Mouse (Mus musculus) ES-CJ7 (cell line): ENCODE data around the gene 4931409K22Rik.

Source experiments
- DNase-seq: peaks from one replicate; pipeline ENCODE4 v3.0.0; 2011; ENCODE audit warnings: low read depth, low spot score

Gene 4931409K22Rik

DNA sequence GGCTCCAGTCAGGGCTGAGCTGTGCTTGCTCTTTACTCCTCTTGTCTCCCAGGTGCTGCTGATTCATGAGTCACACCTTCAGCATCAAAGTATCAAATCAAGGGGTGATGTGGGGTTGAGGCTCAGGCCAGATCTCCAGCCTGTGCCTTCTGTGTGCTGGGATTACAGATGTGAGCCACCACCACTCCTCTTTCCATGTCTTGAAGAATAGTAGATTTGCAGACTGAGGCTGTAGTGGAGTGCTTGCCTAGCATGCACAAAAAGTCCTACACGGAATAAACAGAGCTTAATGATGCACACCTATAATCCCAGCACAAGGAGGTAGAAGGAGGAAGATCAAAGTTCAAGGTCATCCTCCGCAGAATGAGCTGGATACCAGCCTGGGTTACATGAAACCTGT is at the start of gene 4931409K22Rik:
4931409K22Rik (minus strand) TSS at position 101 of the 400 bp plus-strand sequence.
- DNase-seq, result no peak

DNA sequence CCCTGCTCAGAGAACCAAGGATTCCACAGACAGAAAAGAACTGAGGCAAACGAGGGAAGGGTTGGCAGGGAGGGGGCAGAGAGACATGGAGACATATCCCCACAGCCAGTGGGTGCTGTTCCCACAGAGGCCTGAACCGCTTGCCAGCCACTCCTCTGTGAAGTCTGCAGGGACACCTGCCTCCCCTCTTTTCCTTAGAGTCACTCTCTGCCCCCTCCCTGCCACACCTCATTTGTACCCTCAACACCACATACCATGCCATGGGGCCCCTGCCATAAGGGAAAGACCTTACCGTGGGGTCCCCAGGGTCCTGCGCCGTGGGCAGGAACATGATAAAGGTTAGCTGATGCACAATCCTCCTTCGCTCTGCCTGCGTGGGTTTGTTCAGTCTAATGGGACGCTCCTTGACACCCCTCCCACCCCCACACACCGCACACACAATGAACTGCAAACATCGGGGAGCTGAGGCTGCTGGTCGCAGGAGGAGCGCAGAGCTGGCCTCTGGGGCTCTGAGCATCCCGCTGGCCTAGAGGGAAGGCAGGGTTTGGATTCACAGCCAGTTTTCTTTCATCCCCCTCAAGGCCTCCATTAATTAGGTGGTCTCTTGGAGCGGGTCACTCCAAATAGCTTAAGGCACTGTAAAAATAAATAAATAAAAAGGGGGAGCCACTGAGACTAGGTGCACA is 49.5 kb upstream of the 4931409K22Rik start:
- no peak for DNase-seq

DNA sequence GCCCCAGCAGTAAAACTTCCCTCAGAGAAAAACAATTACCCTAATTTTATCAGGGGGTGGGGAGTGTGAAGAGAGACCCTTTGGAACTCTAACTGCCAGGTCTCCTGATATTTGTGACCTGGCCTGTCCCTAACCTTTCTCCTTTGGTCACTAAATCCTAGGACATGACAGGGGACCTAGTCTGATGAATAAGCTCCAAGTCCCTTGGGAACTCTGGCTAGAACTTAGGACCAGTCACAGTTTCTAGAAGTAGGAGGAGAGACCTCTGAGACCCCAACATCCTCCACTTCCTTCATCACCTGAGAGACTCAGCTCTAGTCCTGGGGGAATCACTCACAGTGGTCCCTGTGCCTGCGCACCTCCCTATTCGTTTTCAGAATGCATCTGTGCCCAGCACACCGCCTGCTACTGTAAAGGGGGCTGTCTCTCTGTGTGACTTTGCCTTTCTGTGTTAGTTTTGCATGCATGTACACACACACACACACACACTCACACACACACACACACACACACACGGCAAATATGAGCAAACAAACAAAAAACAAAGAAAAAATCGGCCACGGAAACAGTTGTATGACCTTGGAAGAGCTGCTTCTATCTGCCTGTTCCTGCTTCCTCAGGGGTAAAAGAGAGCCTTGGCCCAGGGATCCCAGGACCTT is 48.8 kb upstream of the 4931409K22Rik start:
- no peak for DNase-seq

DNA sequence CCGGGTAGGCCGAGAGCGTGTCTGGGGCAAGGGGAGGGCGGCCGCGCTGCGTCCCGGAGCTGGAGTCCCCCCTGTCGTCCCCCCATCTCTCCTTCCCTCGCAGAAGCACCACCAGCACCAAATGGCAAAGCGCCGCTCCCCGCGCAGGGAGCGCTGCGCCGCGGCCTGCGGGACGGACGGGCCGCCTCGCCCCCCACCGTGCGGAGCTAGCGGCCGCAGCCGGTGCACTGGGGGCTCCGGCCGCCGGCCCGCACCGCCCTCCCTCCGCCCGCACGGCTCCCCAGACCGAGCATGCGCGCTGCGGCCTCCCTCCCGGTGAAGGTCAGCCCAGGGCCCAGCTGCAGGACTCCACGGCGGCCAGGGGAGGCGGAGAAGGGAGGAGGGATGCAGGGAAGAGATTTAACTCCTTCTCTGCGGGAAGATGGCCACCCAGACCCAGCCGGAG is 48.1 kb upstream of the 4931409K22Rik start:
- peak; percentile 27 for DNase-seq

DNA sequence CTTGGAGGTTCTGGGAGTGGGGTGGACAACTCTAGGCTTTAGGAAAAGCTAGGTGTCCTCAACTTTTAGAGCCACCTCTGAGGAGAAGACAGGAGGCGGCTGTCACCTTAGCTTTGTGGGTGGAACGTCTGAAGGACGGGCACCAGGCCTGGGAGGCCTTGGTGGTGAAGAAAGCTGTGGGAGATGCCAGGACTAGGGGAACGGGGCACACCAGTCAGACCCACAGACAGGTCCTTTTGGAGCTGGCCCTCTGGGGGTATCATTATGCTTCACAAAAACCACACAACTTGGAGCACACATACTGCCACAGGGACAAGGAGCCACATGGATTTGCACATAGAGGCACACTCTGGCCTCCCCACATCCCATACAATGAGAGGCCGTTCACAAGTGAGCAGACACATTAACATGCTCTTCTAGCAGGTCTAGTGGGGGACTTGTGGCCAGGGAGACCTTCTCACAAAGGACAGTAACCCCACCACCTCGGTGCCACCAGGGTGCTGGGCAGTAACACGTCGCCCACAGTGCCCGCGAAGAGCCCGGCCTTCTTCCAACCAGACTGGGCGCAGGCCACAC is 47.6 kb upstream of the 4931409K22Rik start:
- no peak for DNase-seq

DNA sequence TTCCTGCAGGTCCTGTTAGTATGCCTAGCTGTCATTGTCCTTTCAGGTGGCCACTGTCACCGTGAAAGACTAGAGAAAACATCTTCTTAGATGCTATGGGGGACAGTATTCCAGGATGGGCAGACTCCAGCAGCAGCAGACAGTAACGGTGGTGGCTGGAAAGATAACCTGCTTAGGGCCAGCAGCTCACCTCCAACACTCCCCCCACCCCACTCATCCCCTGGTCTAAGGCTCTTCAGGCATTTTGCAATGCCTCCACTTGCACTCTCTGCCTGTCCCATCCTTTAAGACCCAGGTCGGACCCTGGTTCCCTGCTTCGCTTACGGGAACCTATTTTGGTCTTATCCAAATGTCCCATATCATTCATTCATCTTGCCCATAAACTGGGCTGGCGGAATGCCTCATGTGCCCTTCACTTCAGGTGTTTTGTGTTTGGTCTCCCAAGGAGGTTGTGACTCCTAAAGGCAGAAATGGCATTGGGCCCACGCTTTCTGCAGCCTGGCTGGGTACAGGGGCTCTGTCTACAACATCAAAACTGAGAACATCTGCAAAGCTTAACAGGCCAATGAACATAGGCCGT is 46.9 kb upstream of the 4931409K22Rik start:
- no peak for DNase-seq

DNA sequence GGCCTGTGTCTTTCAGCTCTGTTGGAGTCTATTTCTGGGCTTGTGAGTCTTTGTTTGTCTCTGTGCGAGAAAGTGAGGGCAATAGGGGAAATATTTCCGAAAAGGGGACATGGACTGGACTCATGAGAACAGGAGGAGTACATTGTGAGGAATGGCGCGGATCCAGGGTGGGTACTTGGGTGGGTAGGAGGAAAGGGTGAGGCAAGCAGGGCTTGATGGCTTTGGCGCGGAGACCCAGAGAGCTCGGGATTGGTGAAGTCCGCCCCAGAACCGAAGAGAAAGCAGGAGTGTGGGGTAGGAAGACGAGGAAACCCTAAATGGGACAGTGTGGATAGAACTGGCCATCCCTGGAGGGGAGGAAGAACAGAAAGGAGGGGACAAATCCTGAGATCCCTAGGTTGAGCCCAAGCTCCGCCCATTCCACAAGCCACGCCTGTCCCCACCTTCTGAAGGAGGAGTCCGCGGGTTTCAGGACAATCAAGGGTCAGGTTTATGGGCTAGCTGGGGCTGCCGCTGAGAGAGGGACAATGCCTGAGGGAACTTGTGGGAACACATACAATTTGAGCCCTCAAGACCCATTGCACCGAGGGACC is 46.2 kb upstream of the 4931409K22Rik start:
- peak; percentile 63 for DNase-seq

DNA sequence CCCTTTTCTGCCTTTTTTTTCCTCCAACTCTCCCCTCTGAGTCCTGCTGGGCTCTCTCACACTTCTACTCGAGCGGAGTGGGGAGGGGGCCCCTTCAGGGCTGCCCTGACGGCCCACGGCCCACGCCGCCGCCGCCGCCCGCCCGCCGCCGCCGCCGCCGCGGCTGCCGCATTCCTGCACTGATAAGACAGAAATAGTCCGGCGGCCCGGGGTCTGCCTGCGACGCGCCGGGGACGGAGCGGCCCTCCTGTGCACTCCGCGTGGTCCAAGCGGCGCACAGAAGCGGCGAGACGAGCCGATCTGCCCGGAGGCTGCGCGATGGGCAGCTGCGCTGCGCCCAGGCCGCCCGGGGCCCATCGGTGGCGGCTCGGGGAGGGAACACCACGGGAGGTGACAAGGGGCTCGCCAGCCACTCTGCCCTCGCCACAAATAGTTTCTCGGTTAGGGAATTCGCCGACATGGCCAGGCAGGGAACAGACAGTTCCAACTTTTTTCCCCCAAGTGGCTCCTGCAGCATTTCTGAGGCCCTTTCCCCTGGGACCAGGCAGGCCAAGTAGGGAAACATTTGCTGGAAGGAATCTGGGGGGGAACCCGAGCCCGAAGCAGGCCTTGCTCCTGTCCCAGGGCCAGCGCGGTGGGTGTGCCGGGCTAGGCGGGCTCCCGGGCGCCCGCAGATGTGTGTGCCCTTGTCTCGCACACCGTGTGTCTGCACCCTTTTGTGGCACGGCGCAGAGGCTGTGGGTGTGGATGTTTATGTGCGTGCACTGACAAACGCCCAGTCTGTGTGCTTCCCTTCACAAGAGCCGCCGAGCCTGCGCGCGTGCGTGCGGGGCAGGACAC is 45.5 kb upstream of the 4931409K22Rik start:
- DNase-seq, result peak; percentile 49

DNA sequence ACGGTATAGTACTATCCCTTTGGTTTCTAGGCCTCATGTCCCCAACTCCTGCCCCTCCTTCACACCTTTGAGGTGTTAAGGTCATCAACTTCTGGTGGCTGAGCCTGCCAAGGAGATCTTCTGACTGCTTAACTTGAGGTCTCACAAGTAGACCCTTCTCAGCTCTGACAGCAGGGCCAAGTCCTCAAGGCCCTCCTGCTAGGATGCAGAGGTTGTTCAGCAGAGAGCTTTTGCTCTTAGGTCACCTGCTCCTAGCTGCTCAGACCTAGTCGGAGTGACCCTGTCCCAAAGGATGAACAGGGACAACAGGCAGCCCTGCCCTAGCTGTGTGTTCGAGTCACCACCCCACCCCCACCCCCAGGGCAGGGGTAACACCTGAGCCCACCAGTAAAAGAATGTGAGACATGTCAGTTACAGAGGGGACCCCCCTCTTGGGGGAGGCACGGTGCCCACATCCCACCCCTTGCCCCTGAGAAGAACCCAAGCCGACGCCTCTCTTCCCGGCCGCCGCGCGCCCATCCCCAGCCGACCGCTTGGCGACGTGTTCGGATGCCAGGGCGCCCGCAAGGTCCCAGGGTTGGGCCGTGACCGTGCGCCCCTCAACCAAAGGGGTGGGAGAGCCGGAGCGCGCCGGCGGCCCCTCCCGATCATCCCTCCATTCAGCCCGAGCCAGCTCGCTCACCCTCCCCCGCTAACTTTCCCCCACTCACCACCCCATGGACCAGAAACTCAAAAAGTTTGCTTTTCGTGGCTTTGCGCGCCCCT is 44.6 kb upstream of the 4931409K22Rik start:
- DNase-seq, result no peak

DNA sequence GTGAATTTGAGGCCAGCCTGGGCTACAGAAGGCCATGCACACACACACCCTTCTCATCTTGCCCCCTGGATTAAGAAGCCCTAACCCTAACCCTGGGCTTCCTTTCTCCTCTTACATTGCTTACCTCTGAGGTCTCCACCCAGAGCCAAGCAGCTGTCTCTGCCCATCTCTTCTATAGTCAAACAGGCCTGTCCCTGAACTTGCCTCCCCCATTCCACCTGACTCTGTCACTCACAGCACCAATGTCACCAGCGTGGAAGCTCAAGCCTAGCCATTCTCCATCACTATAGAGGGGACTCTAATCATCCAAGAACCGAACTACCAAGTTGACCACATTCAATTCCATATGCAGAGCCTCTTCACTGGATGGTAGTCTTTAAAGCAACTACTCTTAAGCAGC is 43.6 kb upstream of the 4931409K22Rik start:
- DNase-seq, result no peak

DNA sequence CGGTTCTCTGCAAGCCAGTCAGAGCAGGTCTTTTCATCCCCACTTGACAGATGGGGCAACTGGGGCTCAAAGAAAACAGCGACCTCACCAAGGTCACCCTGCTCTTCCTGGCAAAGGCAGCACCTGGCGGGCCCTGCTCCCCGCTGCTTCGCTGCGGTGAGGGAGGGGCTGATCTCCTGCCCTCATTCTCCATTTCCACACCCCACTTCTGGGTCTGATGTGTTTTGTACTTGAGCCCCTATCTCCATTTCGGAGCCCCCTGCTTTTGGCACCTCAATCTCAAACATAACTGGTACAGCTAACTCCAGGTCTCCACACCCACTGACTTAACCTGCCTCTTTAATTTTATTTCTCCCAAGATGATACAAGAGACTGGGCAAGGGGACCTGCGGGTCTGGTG is 42.5 kb upstream of the 4931409K22Rik start:
- no peak for DNase-seq

DNA sequence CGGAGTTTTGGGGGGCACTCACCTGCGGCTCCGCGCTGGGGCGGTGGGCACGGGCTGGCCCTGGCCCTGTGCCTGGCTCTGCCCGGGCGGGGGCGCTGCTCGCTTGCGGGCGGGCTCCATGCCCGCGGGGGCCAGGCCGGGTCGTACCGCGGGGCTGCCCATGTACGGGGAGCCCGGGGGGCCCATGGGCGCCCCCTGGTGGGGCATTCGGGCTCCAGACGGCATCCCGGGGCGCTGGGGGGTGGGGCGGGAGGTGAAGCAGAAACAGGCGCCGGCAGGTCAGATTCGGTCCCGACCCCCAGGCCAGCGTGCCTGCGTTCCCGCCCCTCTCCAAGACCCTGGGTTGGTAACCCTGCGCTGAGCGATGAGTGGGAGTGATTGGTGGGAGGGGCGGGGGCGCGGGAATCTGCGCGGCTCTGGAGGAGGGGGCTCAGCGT is 42.0 kb upstream of the 4931409K22Rik start:
- DNase-seq, result peak; percentile 88

DNA sequence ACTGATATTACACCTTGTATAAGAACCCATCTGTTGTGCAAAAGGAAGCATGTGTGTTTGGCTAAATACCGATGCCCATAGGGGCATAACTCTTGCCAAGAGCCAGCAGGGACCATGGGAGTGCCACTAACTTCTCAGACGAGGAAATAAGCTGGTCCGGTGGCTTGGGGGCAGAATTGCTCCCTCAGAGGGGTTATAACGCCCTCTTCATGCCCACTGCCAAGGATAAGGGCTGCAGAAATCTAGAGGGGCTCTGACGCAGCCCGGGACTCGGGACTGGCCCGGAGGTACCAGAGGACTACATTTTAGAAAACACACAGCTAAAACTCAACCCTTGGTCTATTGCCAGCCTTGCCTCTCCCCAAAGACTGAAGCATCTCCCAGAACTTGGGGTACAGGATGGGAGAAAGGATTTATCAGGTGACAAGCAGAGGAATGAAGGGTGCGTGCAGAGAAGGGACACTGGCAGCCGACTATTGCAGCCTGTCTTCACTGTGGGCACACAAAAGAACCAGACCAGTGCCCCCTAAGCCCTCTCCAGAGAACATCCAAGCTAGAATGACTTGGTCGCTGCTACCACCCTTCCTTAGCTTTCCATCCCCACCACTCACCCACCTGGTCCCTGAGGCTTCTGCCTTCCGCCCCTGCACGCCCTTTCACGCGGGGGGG is 41.4 kb upstream of the 4931409K22Rik start:
- DNase-seq, result no peak

DNA sequence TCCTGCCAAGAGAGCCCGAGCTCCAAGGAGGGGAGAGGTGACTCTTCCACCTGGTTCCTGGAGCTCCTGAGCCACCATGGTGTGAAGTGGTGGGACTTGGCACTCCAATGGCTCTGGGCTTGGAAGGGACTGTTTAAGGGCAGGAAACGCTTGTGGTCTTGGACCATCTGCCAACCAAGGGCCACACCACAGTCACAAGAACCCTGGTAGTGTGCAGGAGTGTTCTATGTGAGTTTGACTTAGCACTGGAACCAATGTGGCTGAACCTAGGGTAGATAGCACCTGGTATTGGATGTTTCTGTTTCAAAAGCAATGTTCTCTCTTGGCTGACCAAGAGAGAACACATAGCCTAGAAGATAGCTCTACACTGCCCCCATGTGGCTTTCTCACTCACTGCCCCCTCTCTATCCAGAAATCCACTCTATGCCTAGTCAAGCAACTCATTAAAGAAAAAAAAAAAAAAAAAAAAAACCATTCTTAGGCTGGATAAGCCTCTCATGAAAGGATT is 40.7 kb upstream of the 4931409K22Rik start:
- peak; percentile 85 for DNase-seq

DNA sequence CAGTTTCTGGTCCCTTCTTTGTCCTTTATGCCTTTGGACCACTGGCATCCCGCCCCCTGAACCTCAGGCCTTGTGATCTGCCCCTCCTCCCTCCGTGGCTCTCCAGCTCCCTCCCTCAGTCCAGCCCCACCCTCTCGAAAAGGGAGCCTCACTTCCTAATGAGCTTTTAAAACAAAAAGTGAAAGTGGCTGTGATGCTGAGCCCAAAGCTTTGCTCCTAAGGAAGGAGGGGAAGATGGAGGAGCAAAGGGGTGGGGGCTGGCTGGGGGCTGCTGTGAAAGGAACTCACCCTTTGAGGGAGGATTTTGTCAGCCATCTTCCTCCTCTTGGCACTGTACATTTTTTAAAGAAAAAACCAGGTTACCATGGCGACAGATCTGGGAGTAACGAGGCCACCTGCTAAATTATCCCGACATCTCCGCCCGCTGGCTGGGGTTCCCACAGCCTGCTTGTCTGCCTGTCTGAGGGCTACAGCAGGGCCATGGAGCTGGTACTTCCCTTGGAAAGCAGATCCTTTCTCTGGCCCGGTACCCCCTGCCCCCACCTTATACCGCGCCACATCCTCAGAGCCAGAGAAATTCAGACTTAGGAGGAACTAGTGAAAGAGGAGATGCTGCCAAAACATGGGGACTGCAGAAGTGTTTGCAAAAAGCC is 40.0 kb upstream of the 4931409K22Rik start:
- DNase-seq, result no peak

DNA sequence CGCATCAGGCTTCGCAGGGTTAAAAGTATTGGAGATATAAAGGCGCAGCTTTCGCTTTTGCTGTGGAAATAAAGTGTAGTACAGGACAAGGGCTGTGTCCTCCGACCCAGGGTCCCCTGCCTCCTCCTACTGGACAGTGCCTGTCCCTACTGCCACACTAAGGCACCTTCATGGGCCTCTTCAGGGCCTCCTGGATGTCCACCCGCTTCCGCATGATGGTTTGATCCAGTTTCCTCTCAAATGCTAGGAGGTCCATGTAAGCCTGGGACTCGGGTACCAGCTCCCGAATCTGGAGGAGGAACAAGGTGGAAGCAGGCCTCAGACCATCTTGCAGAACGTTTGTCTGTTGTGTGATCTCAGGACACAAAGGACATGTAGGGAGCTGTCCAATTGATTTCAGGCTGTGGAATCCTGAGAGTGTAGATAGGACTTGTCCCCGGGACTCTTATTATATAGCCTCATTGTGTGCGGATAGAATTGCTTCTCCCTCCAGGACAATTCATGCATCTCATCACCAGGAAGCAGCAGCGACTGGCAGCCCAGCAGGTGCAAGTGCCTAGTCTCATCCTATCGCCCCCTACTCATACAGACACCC is 39.3 kb upstream of the 4931409K22Rik start:
- DNase-seq, result peak; percentile 38

DNA sequence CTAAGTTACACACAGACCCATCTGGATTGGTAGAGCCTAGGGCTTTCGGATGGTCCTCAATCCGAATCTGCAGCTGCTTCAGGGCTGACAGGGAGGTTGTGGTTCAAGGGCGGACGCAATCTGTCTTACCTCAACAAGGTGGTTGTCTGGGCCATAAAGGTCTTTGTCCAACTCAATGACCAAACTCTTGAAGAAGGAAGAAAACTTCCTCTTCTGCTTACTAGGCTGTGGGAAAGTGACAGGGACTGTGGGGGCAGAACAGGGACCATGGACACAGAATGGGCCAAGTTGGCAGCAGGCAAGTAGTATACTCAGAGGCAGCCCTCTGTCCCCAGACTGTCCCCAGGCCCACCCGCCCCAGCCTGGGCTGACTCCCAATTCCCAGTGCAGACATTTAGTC is 38.7 kb upstream of the 4931409K22Rik start:
- DNase-seq, result no peak

DNA sequence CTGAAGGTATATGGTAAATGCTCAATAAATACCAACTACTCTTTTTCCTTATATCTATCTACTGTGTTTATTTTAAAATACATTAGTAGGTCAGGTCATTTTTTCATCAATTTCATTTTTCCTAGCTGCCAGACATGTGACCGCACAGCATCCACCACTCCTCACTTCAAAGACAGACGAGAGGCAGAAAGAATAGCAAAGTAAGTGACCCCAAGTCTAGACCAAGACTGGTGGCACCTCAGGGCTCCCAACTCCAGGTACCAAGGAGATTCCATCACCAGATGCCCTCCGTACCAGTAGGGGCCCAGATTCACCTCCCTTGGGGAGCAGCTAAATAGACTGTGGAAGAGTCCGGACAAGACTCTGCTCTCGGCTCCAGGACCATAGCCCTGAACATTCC is 37.7 kb upstream of the 4931409K22Rik start:
- no peak for DNase-seq

DNA sequence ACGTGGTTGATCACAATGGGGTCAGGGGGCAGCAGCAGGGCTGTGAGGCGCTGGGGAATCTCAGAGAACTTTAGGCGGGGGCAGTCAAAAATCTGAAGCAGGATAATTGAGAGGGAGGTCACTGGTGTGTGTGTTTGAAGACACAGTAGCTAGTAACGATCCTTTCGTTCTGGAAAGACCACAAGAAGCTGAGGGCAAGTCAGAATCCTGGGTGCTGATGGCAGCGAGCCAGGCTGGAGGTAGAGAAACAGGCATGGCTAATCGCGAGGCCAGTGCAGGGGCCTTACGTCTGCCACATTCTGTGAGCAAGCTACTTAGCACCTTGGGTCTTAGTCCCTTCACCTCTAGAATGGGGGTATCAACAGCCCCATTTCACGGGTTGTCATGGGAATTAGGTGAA is 37.3 kb upstream of the 4931409K22Rik start:
- DNase-seq, result no peak
